Mouse (Mus musculus) heart, postnatal 4 days (tissue): Measurements from ENCODE around the gene Olfr125. TPM values are rescaled to one million over a fixed set of nuclear protein-coding genes. Genes with fewer than 3 reads are reported as not detected.

Experiments used
- DNase-seq: peaks from one replicate; pipeline ENCODE4 v3.0.0; 2021
- total RNA-seq, 2 experiments: library from RNA; stranded (reverse); gene quantifications; 2 replicates each; pipeline ENCODE4 v1.2.3; 2021

Gene Olfr125
- total RNA-seq, result not detected

DNA sequence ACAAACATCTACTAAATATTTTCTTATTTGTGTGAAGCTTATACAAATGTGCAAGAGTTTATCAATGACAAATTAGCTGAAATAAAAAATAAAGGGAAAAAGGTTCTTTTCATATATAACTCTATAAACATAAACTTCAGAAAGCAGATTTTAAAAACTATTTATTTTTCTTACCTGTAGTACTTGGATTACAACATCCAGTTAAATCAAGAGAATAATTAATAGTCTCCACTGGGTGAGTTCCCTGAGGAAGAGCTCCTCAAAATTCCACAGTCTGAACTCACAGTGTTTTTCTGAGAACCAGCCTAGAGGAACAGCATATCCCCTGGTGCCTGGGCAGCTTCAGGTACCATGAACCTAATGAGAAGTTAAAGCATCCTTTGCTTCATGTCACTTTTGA is at the start of gene Olfr125:
TSS of gene Olfr125 (plus strand) at position 301 of the 400 bp plus-strand sequence.
- no peak for DNase-seq

DNA sequence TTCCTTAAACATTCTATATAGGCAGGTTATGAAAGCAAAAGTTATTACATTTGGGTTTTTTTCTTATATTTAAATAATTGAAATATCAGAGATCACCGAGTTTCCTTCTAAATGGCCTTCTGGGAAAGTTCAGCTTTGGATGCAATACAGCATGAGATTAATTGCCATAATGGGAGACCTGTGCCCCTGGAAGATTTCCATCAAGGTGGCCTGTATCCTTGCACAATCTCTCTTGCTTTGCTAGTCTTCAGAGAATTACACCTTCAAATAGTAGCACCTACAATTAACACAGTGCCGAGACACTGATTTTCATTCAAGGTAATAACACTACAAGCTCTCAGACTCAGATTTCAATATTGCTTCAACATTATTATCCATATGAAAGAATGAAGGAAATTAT is 39.5 kb upstream of the Olfr125 start, which contains the start of gene Olfr123:
TSS of gene Olfr123 (plus strand) at position 301 of the 400 bp plus-strand sequence.
- DNase-seq, result no peak

DNA sequence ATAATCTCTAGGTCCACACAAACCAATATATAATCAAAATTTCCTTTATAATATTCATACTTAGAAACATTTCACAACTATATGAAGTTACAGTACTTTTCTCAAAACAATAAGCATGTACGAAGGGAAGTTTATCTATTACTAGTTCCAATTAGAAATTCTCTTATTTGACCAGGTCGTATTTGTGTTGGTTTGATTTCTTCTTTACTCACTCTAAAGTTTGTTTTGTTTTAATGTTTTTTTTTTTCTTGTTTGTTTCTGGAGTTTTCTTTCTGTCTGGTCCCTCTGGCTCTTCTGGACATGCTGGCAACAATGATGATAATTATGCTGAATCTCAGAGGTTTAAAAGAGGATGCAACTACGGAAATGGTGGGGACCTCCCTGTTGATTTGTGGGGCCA is 33.2 kb upstream of the Olfr125 start, which contains the start of gene Olfr124:
TSS of gene Olfr124 (plus strand) at position 301 of the 400 bp plus-strand sequence.
- DNase-seq, result no peak

DNA sequence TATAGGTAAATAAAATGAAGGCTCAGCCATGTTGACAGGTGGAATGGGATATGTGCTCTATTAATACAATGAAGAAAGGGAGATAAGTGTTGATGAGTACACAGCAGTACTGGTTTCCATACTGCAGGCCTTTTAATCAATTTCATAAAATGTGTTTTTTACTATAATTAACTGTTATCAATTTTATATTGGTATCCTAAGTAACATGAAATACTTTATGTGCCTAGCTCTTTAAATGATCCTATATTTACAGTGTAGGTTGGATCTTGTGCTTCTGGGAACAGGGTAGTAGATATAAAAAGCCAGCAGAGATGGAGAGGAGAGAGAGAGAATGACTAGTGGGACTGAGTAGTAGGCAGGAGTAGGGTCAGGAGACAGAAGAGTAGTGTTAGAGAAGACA is 14.4 kb downstream of the Olfr125 start, which contains the start of gene Olfr126:
TSS of gene Olfr126 (plus strand) at position 301 of the 400 bp plus-strand sequence.
- DNase-seq, result no peak

DNA sequence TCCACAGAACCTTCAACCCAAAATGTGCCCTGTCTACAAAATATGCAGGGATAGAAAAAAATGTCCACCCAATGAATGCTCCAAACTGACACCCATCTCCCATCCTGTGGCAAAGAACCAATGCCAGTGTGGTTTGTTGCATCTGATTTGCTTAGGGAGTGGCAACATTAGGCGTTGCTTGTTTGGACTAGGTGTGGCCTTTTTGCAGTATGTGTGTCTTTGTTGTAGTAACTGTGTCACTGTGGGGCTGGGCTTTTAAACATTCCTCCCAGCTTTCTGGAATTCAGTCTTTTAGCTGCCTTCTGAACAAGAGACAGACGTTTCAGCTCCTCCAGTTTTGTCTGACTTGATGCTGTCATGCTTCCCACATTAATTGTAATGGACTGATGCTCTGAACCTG is 31.2 kb downstream of the Olfr125 start:
- no peak for DNase-seq

DNA sequence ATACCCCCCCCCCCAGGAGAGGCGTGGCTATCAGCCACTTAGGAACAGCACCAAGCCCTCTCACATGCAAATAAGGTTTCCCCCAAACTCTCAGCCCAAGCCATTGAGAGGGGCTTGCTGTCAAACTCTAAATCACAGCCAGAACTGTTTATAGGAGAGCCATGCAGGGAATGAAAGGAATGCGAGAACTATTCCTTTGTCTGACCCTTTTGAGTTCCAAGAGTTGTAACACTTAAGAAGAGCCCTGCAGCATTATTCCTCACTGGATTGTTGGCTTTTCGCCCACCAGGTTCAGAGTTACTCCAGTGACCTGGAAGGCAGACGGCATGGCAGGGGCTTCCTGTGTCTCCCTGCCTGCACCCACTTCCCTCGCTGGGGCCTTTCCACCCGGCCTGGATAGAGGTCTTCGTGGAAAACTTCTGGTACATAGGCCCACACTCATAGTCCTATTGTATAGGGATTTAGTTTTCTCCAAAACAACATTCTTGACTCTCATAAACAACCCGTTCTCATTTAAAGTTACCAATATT is 37.0 kb downstream of the Olfr125 start:
- DNase-seq, result no peak

DNA sequence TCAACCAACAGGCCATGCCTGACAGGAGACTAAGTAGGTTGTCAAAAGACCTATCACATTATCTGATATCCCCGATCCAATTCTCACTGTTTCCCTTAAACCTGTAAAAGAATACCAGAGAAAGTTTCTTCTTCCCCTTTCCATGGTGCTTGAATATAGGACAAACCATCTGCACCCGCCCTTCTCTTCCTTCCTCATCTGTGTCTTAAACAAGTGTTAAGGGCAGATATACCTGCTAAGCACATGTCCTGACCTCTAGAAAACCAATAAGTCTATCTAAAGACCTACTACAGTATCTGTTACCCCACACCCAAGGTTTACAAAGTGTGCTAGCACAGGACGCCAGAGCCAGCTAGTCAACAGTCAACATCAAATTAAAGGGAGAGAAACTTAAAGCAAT is 41.1 kb downstream of the Olfr125 start:
- DNase-seq, result no peak

Other genes starting within 250 kb of the Olfr125 start
- gene Olfr114, start 240.2 kb upstream of the Olfr125 start, total RNA-seq, result not detected
- not detected for gene Olfr115, start 205.8 kb upstream of the Olfr125 start, total RNA-seq
- gene Olfr116, start 205.8 kb upstream of the Olfr125 start, total RNA-seq, result not detected
- not detected for gene Olfr117, start 169.2 kb upstream of the Olfr125 start, total RNA-seq
- not detected for gene Olfr118, start 166.0 kb upstream of the Olfr125 start, total RNA-seq
- gene Olfr119, start 136.4 kb upstream of the Olfr125 start, total RNA-seq, result not detected
- not detected for gene Olfr120, start 111.1 kb upstream of the Olfr125 start, total RNA-seq
- not detected for gene Olfr121, start 84.1 kb upstream of the Olfr125 start, total RNA-seq
- gene Olfr122, start 64.3 kb upstream of the Olfr125 start, total RNA-seq, result not detected
- not detected for gene Olfr123, start 39.4 kb upstream of the Olfr125 start, total RNA-seq
- not detected for gene Olfr124, start 33.1 kb upstream of the Olfr125 start, total RNA-seq
- not detected for gene Olfr126, start 14.5 kb downstream of the Olfr125 start, total RNA-seq
- gene Olfr127, start 67.5 kb downstream of the Olfr125 start, total RNA-seq, result not detected
- gene Olfr128, start 87.6 kb downstream of the Olfr125 start, total RNA-seq, result not detected
- not detected for gene Olfr761, start 120.1 kb downstream of the Olfr125 start, total RNA-seq
- not detected for gene Olfr129, start 227.1 kb downstream of the Olfr125 start, total RNA-seq
- not detected for gene Olfr130, start 231.0 kb downstream of the Olfr125 start, total RNA-seq